Mouse (Mus musculus) neural tube, embryonic 14.5 days (tissue): ENCODE measurements around the gene Zdhhc5. TPM values are rescaled to one million over a fixed set of nuclear protein-coding genes. Genes with fewer than 3 reads are reported as not detected.

ENCODE experiments used
- ATAC-seq: fragments of 200-750 bp; cut with Nextera tagmentation; 2 replicates; pipeline ENCODE4 v1.8.0; 2017; ENCODE audit warnings: low read depth, mild to moderate bottlenecking, moderate TSS enrichment, moderate library complexity
- H3K27ac ChIP-seq: fragments of 300-500 bp; sonication (generic); 2 replicates; pipeline ENCODE4 v1.5.1; 2014; ENCODE audit warnings: low read depth, mild to moderate bottlenecking, control low read depth, low read length, moderate library complexity, mixed read lengths
- H3K27me3 ChIP-seq: fragments of 300-500 bp; sonication (generic); 2 replicates; pipeline ENCODE4 v1.6.1; 2014; ENCODE audit warnings: low read length; ENCODE audit not compliant: control insufficient read depth, insufficient read depth
- H3K36me3 ChIP-seq: fragments of 300-500 bp; sonication (generic); 2 replicates; pipeline ENCODE4 v1.6.1; 2014; ENCODE audit warnings: low read length, mixed read lengths; ENCODE audit not compliant: control insufficient read depth, insufficient read depth
- H3K4me1 ChIP-seq: fragments of 300-500 bp; sonication (generic); 2 replicates; pipeline ENCODE4 v1.6.1; 2014; ENCODE audit warnings: low read length; ENCODE audit not compliant: control insufficient read depth, insufficient read depth
- H3K4me2 ChIP-seq: fragments of 300-500 bp; sonication (generic); 2 replicates; pipeline ENCODE4 v1.6.1; 2014; ENCODE audit warnings: mild to moderate bottlenecking, low read depth, low read length, control low read depth
- H3K4me3 ChIP-seq: fragments of 300-500 bp; sonication (generic); 2 replicates; pipeline ENCODE4 v1.5.1; 2014; ENCODE audit warnings: low read depth, low read length, control low read depth, mixed read lengths
- H3K9ac ChIP-seq: fragments of 300-500 bp; sonication (generic); replicated peaks from 2 replicates; pipeline ENCODE4 v1.6.1; 2014; ENCODE audit warnings: low read depth, mild to moderate bottlenecking, control low read depth, low read length, mixed read lengths
- H3K9me3 ChIP-seq: fragments of 300-500 bp; sonication (generic); 2 replicates; pipeline ENCODE4 v1.6.1; 2016; ENCODE audit warnings: low read length; ENCODE audit not compliant: control insufficient read depth
- WGBS: fragments of 180-500 bp; shearing (Covaris S2); extraction: QIAGEN DNeasy Blood & Tissue Kit; methylation state at CpG from one replicate; pipeline ENCODE4 v1.1.7; 2014; 5-methylcytosine and 5-hydroxymethylcytosine counted together
- polyA plus RNA-seq: library from polyadenylated mRNA; unstranded; fragments of >200 nt; fragmentation: Nextera tagmentation; extraction: Ambion mirVana; gene quantifications from 2 replicates; pipeline ENCODE4 v1.2.1, GENCODE M21; 2014

Gene Zdhhc5
- polyA plus RNA-seq, 1 experiment from 2014 or later = 22.8 TPM

DNA sequence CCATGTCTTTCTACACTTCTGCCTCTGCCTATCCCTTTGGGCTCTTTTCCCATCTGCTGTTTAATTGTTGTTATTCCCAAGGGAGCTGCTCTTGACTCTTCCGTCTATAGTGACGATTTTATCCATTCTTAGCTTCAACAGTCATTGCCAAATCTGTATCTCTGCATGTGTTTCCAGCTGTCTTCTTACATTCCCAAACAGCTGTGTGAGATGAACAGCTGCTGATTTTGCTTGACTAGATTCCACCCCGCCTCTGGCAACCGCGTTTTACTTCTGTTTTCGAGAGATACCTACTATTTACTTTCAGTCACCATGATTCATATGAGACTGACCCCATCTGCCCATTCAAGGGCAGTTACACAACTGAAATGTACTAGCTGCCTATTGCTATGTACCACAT, 35.1 kb upstream of the Zdhhc5 start:
- Histone ChIP-seq H3K4me1 (no peaks in the 10 kb centered on the region), H3K9ac (no peak overlapping the region), H3K9me3 (no peaks in the 10 kb centered on the region), H3K36me3 (no peaks in the 10 kb centered on the region), H3K4me2 (no peak overlapping the region), H3K4me3 (no peak overlapping the region), H3K27ac (no peak overlapping the region), H3K27me3 (no peaks in the 10 kb centered on the region)
- ATAC-seq = peak; percentile 51; the same call in 1 of the 2 replicates
- WGBS = 65% methylated on average over 6 of the region's 6 CpGs

DNA sequence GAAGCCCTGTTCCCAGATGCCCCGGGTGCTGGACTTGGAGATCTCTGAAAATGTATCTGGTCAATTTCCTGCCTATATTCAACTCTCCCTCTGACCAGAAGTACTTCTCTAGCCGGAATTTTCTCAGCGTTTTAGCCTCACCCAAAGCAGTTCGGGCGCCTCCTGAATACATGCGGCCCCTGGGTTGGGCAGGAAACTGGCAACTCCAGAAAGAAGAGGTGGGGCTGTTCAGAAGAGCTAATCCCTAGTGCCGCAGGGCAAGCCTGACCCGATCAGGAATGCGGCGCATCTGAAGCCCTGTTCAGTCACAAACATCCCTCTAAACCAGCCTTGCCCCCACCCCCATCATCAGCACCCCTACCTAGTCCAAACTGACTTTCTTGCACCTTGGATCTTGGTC, 29.1 kb upstream of the Zdhhc5 start:
- no peaks in the 10 kb centered on the region for H3K27me3 ChIP-seq
- peak overlapping the region; percentile 32; the same call in 1 of the 2 replicates for H3K9ac ChIP-seq
- H3K4me3 ChIP-seq = peak overlapping the region; percentile 80
- WGBS = under 1% methylated on average over 10 of the region's 10 CpGs
- H3K27ac ChIP-seq = peak overlapping the region; percentile 94; the same call in 1 of the 2 replicates
- no peaks in the 10 kb centered on the region for H3K9me3 ChIP-seq
- peak; percentile 25 for ATAC-seq
- H3K4me1 ChIP-seq = peaks cover 20% of the 10 kb centered on the region
- peak overlapping the region; percentile 78 for H3K4me2 ChIP-seq
- H3K36me3 ChIP-seq = no peaks in the 10 kb centered on the region

DNA sequence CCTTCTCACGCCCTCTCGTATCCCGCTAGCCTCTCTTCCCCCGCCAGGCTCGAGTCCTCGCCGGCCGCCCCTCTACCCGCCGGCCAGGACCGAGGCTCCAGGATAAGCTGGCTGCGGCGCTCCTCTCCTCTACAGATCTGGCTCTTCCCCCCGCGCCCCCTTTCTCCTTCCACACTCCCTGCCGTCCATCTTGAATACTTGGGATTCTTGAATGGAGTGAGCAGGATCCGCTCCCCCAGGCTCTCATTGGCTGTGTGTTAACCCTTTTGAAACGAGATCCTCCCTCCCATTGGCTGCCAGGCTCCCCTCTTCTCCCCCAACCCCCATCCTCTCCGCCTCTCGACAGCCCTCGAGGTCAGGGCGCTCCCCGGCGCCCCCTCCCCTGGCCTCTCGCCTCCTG, 28.6 kb upstream of the Zdhhc5 start, which contains the start of gene Gm19426:
Gm19426 (minus strand) TSS at position 95 of the 400 bp plus-strand sequence.
- peak within 1 kb of the TSS; percentile 78 for H3K4me2 ChIP-seq
- H3K36me3 ChIP-seq = no peaks in the 10 kb centered on the region
- peak; percentile 92 for ATAC-seq
- H3K27me3 ChIP-seq = no peaks in the 10 kb centered on the region
- H3K4me3 ChIP-seq = peak within 1 kb of the TSS; percentile 80
- H3K4me1 ChIP-seq = peaks cover 20% of the 10 kb centered on the region
- no peaks in the 10 kb centered on the region for H3K9me3 ChIP-seq
- WGBS = 2% methylated on average over 25 of the region's 25 CpGs
- peak within 1 kb of the TSS; percentile 85 for H3K9ac ChIP-seq
- H3K27ac ChIP-seq = peak within 1 kb of the TSS; percentile 94

DNA sequence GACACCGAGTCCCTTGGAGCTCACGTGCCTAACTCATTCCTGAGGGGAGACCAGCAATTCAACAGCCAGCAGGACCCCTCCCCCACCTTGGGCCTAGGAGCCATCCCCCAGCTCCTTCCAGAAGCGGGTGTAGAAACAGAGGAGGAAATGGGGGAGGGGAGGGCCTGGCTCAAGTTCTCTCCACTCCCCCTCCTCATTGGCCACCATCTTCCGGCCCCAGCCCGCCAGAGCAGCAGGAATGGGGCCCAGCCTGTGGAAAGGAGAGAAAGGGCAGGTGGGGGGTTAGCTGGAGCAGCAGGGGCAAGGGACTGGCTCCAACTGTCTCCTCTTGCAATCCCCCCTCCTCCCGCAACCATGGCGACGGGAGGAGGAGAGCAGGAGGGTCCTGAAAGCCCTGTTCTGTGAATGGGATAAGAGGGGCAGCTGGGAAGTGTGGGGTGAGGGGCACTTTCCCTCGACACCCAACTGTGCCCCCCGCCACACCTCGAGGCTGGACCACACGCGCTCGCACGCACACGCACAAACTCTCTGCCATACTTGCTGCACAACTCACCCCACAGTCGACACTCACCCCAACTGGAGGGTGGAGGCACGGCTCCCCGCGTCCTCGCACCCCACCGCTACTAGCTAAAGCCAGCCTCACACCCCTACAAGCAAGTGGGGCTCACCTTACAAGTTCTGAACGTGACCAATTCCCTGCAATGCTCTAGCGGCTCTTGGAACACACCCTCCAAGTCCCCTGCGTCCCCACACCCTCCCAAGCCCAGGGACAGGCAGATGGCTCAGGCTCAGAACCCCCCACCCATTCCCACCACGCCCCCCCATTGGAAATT, 27.7 kb upstream of the Zdhhc5 start:
- Histone ChIP-seq H3K36me3 (no peaks in the 10 kb centered on the region), H3K4me1 (peaks cover 23% of the 10 kb centered on the region), H3K4me3 (peak overlapping the region; percentile 80), H3K27me3 (no peaks in the 10 kb centered on the region), H3K9me3 (no peaks in the 10 kb centered on the region), H3K9ac (peak overlapping the region; percentile 85), H3K4me2 (peak overlapping the region; percentile 78), H3K27ac (peak overlapping the region; percentile 94)
- ATAC-seq = peak; percentile 64
- WGBS = under 1% methylated on average over 24 of the region's 26 CpGs

DNA sequence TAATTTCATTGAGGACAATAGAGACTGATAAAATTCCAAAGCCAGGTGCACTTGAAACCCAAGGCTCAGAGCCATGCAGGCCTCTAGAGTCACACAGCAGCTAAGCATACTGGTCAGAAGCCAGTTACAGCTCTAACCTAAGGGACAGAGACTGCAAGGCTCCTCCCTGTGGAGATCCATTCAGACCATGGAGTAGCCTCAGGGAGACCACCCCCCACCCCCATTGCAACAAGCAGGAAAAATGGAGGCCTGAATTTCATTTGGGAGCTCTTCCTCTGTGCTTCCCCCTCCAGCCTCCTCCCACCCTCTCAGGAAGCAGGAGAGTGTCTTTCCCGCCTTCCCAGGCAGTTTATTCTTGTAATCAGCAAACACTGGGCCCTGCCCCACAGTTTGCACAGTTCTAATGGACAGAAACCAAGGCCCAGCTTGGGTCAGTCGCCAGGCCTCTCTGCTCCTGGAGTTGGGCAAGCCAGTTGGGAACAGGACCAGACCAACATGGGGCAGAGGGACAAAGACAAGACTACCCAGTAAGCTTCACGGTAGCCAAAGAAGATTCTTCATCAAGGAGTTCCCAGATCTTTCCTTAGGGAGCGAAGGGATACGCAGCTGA, 27.0 kb upstream of the Zdhhc5 start:
- H3K27me3 ChIP-seq = no peaks in the 10 kb centered on the region
- H3K4me1 ChIP-seq = peaks cover 30% of the 10 kb centered on the region
- peak overlapping the region; percentile 80 for H3K4me3 ChIP-seq
- H3K9ac ChIP-seq = peak overlapping the region; percentile 85; the same call in 1 of the 2 replicates
- no peaks in the 10 kb centered on the region for H3K9me3 ChIP-seq
- 5% methylated on average over 5 of the region's 5 CpGs for WGBS
- no peaks in the 10 kb centered on the region for H3K36me3 ChIP-seq
- peak; percentile 3; the same call in 1 of the 2 replicates for ATAC-seq
- H3K4me2 ChIP-seq = peak overlapping the region; percentile 78
- peak overlapping the region; percentile 56 for H3K27ac ChIP-seq

DNA sequence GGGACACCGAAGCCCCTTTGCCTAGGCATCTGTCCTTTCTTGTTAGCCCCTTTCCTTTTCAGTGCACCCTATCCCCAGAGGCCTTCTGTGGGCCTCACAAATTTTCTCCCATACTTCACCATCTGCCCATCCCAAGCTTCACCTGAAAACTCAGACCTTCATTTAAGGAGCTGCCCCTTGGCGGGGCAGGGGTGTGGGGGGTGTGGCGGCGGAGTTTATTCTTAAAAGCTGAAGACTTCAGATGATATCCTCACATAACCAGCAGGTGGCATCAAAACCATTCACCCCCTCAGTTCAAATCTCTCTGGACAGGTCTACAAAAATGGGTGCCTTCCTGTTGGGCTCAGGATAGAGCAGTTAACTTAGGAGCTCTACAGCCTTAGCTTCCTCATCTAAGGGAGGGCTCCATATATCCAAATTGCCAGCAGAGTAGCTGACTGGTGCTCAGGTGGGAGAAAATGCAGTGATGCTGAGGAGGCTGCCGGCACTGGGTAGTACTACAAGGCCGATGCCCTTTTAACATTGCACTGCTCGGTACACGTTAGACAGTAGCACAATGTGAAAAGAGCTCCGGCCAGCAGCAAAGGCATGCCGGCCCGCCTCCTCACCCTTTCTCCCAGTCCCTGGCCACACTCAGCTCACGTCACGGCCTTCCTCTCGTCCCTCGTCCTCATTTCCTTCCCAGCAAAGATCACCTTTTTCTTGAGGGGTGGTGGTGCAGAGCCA, 25.8 kb upstream of the Zdhhc5 start:
- Histone ChIP-seq H3K9me3 (no peaks in the 10 kb centered on the region), H3K36me3 (no peaks in the 10 kb centered on the region), H3K4me3 (no peak overlapping the region), H3K4me2 (peak overlapping the region; percentile 78; the same call in 1 of the 2 replicates), H3K27ac (no peak overlapping the region), H3K4me1 (peaks cover 41% of the 10 kb centered on the region), H3K27me3 (no peaks in the 10 kb centered on the region), H3K9ac (no peak overlapping the region)
- ATAC-seq = no peak
- 74% methylated on average over 15 of the region's 15 CpGs for WGBS

DNA sequence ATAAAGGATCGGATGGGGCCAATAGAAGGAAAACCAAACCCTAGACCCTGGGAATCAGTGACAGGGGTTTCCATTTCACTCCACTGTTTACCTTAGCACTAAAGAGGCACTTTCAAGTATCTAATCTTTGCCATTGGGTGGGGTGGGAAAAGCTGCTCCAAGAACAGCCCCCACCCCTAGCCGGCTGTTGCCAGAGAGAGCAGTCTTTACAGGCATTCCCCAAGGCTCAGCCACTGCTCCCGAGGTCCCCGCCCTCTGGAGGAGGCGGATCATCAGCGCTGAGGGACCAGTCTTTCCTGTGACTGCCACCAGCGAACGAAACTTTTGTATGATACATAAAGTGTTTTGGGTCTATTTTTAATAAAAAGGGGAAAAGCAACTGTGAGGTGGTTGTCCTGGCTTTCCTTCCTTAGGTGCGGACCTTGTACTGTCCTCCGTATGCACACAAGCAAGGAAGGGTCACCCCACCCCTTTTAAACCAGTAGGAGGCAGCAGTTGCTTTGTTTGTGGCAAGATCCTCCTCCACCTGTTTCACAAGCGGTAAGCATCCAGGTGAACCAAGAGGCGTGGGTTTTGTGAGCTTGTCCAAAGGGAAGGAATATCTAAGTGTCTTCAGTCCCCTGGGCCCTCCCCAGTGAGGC, 23.4 kb upstream of the Zdhhc5 start:
- Histone ChIP-seq H3K4me3 (no peak overlapping the region), H3K4me2 (peak overlapping the region; percentile 9; the same call in 1 of the 2 replicates), H3K27me3 (no peaks in the 10 kb centered on the region), H3K36me3 (no peaks in the 10 kb centered on the region), H3K27ac (no peak overlapping the region), H3K4me1 (peaks cover 46% of the 10 kb centered on the region), H3K9ac (no peak overlapping the region), H3K9me3 (no peaks in the 10 kb centered on the region)
- WGBS = 3% methylated on average over 12 of the region's 12 CpGs
- ATAC-seq = no peak

DNA sequence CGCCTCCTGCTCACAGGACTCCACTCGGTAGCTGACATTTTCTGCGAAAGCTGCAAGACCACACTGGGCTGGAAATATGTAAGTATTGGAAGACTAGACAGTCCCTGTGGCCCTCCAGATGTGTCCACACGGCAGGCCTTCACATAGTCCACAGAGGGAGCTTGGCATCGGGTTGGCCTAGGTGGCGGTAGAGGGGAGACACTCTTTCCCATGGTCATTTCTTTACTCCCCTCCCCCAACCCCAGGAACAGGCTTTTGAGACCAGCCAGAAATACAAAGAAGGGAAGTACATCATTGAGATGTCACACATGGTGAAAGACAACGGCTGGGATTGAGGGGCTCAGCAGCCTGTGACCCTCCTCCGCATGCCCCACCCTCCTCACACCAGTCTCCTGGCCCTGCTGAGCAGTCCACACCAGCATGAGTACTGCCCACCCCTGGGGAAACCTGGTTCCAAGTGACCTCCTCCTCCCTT, 22.5 kb upstream of the Zdhhc5 start:
- H3K27me3 ChIP-seq = no peaks in the 10 kb centered on the region
- peaks cover 50% of the 10 kb centered on the region for H3K4me1 ChIP-seq
- peak overlapping the region; percentile 84; the same call in 1 of the 2 replicates for H3K4me2 ChIP-seq
- H3K27ac ChIP-seq = peak overlapping the region; percentile 24; the same call in 1 of the 2 replicates
- H3K4me3 ChIP-seq = no peak overlapping the region
- H3K9ac ChIP-seq = 0 out of 2 replicates have a peak overlapping the region, but pooled peaks have one; percentile 16
- no peaks in the 10 kb centered on the region for H3K36me3 ChIP-seq
- no peak; the same call in 1 of the 2 replicates for ATAC-seq
- no peaks in the 10 kb centered on the region for H3K9me3 ChIP-seq
- 6% methylated on average over 8 of the region's 8 CpGs for WGBS
